Comparison of ENCODE assay signal across 21 mouse cellular contexts in genomic region chr8:126569638-126570037, GRCm38 (mm10). TPM values are rescaled to one million over a fixed set of nuclear protein-coding genes. Genes with fewer than 3 reads are reported as not detected.
A peak's percentile ranks its signal among the peaks of the same experiment; 100 is the strongest.
DNase-seq lines count a peak whose midpoint lies in the region; ATAC-seq lines count a peak whose summit lies in the region.
"Had no signal": no experiment of that assay in that cellular context is flagged by ENCODE, and none has a peak within 500 bp of the region (broad histone marks: within the 10 kb centered on the region; RNA-seq: fewer than 3 reads in every experiment).

No protein-coding gene starts in this region.

- H3K4me1 ChIP-seq in forebrain, embryonic 10.5 days = peaks cover 47% of the 10 kb centered on the region
- peaks cover 21% of the 10 kb centered on the region; the same call in 1 of the 2 replicates for H3K4me1 ChIP-seq in forebrain, embryonic 14.5 days (ENCODE audit: control insufficient read depth, insufficient read depth, low read length)
- H3K4me1 ChIP-seq in heart, embryonic 10.5 days = peaks cover 54% of the 10 kb centered on the region
- H3K4me1 ChIP-seq in midbrain, embryonic 10.5 days = peaks cover 49% of the 10 kb centered on the region
- H3K4me1 ChIP-seq in midbrain, embryonic 16.5 days (ENCODE audit: control insufficient read depth, insufficient read depth, low read length) = peaks cover 29% of the 10 kb centered on the region
- H3K4me1 ChIP-seq in neural tube, embryonic 13.5 days (replicated peaks) = peaks cover 50% of the 10 kb centered on the region
- H3K4me1 ChIP-seq in neural tube, embryonic 15.5 days = peaks cover 35% of the 10 kb centered on the region

- no peak for DNase-seq in forebrain, embryonic 10.5 days (ENCODE audit: extremely low spot score, low spot score)
- DNase-seq in forebrain, embryonic 14.5 days (ENCODE audit: low spot score) = no peak
- no peak for DNase-seq in heart, embryonic 10.5 days (ENCODE audit: low spot score)
- no peak for DNase-seq in heart, postnatal 14 days
- DNase-seq in midbrain, embryonic 10.5 days (ENCODE audit: low spot score) = no peak
- DNase-seq: adrenal gland, postnatal 25 days; B cell, adult 2 months; cerebellum, adult 2 months; gastrocnemius, postnatal 36 days; heart, adult 18-20 months; heart, postnatal 36 days had no signal

- H3K4me2 ChIP-seq in forebrain, embryonic 14.5 days (ENCODE audit: low read length) = no peak overlapping the region
- no peak overlapping the region for H3K4me2 ChIP-seq in midbrain, embryonic 16.5 days (ENCODE audit: low read length)
- no peak overlapping the region for H3K4me2 ChIP-seq in neural tube, embryonic 13.5 days
- no peak overlapping the region for H3K4me2 ChIP-seq in neural tube, embryonic 15.5 days
- H3K4me2 ChIP-seq: heart, embryonic 11.5 days; hindbrain, embryonic 14.5 days had no signal

- intact Hi-C loops in heart, postnatal 14 days (cut with DNase I) = loop anchor here (5.0 kb wide), 1 partner anchor 72 kb away; no protein-coding TSS in a partner anchor

- ATAC-seq in forebrain, embryonic 14.5 days = no peak
- ATAC-seq in midbrain, embryonic 16.5 days = no peak
- ATAC-seq in neural tube, embryonic 13.5 days (ENCODE audit: low read depth) = no peak
- ATAC-seq in neural tube, embryonic 15.5 days (ENCODE audit: low FRiP score) = no peak
- ATAC-seq: CD4-positive, CD25-positive, alpha-beta regulatory T cell, adult 4 months; forebrain, postnatal 0 days; intestine, embryonic 16.5 days had no signal

- H3K27ac ChIP-seq in forebrain, embryonic 10.5 days = peak overlapping the region; percentile 59
- H3K27ac ChIP-seq in forebrain, embryonic 14.5 days (ENCODE audit: low read depth, low read length) = no peak overlapping the region
- H3K27ac ChIP-seq in heart, embryonic 10.5 days = 0 out of 2 replicates have a peak overlapping the region, but pooled peaks have one; percentile 52
- H3K27ac ChIP-seq in midbrain, embryonic 10.5 days (replicated peaks) = peak overlapping the region; percentile 77
- no peak overlapping the region for H3K27ac ChIP-seq in midbrain, embryonic 16.5 days (ENCODE audit: low read length)
- peak overlapping the region; percentile 33; the same call in 1 of the 2 replicates for H3K27ac ChIP-seq in neural tube, embryonic 13.5 days (replicated peaks)
- no peak overlapping the region for H3K27ac ChIP-seq in neural tube, embryonic 15.5 days (replicated peaks)
- H3K27ac ChIP-seq: hindbrain, embryonic 14.5 days had no signal

- no peaks in the 10 kb centered on the region for H3K36me3 ChIP-seq in forebrain, embryonic 10.5 days (replicated peaks)
- no peaks in the 10 kb centered on the region for H3K36me3 ChIP-seq in forebrain, embryonic 14.5 days (ENCODE audit: control insufficient read depth, insufficient read depth, low read length)
- H3K36me3 ChIP-seq in heart, embryonic 10.5 days = no peaks in the 10 kb centered on the region
- no peaks in the 10 kb centered on the region for H3K36me3 ChIP-seq in midbrain, embryonic 10.5 days
- H3K36me3 ChIP-seq in midbrain, embryonic 16.5 days (ENCODE audit: control insufficient read depth, insufficient read depth, low read length) = no peaks in the 10 kb centered on the region
- no peaks in the 10 kb centered on the region for H3K36me3 ChIP-seq in neural tube, embryonic 13.5 days
- no peaks in the 10 kb centered on the region for H3K36me3 ChIP-seq in neural tube, embryonic 15.5 days
- H3K36me3 ChIP-seq: embryonic facial prominence, embryonic 10.5 days; G1E had no signal

- H3K9ac ChIP-seq in forebrain, embryonic 14.5 days (ENCODE audit: low read length) = no peak overlapping the region
- no peak overlapping the region for H3K9ac ChIP-seq in midbrain, embryonic 16.5 days (ENCODE audit: low read depth, low read length)
- no peak overlapping the region for H3K9ac ChIP-seq in neural tube, embryonic 13.5 days
- H3K9ac ChIP-seq in neural tube, embryonic 15.5 days (replicated peaks) = no peak overlapping the region
- H3K9ac ChIP-seq: forebrain, postnatal 0 days; hindbrain, embryonic 14.5 days had no signal

- 0 out of 2 replicates have a peak, but pooled peaks cover 2% of the 10 kb centered on the region for H3K27me3 ChIP-seq in forebrain, embryonic 10.5 days (ENCODE audit: poor library complexity, severe bottlenecking)
- H3K27me3 ChIP-seq in forebrain, embryonic 14.5 days (replicated peaks; ENCODE audit: control insufficient read depth, insufficient read depth, low read length) = no peaks in the 10 kb centered on the region
- H3K27me3 ChIP-seq in heart, embryonic 10.5 days (ENCODE audit: insufficient read depth, poor library complexity, severe bottlenecking) = no peaks in the 10 kb centered on the region
- 0 out of 2 replicates have a peak, but pooled peaks cover 5% of the 10 kb centered on the region for H3K27me3 ChIP-seq in midbrain, embryonic 10.5 days (ENCODE audit: low read depth, poor library complexity, severe bottlenecking)
- H3K27me3 ChIP-seq in midbrain, embryonic 16.5 days (ENCODE audit: control insufficient read depth, insufficient read depth, low read depth, low read length) = no peaks in the 10 kb centered on the region
- no peaks in the 10 kb centered on the region for H3K27me3 ChIP-seq in neural tube, embryonic 13.5 days
- H3K27me3 ChIP-seq in neural tube, embryonic 15.5 days (replicated peaks) = no peaks in the 10 kb centered on the region

- H3K4me3 ChIP-seq in forebrain, embryonic 10.5 days = no peak overlapping the region
- H3K4me3 ChIP-seq in forebrain, embryonic 14.5 days (ENCODE audit: low read depth, low read length) = no peak overlapping the region
- H3K4me3 ChIP-seq in heart, embryonic 10.5 days = no peak overlapping the region
- no peak overlapping the region for H3K4me3 ChIP-seq in midbrain, embryonic 10.5 days
- H3K4me3 ChIP-seq in midbrain, embryonic 16.5 days (ENCODE audit: low read depth, low read length) = no peak overlapping the region
- H3K4me3 ChIP-seq in neural tube, embryonic 13.5 days = no peak overlapping the region
- H3K4me3 ChIP-seq in neural tube, embryonic 15.5 days (replicated peaks) = no peak overlapping the region
- H3K4me3 ChIP-seq: embryonic facial prominence, embryonic 10.5 days had no signal

- WGBS in forebrain, embryonic 10.5 days = 97% methylated on average over 1 of the region's 1 CpGs
- WGBS in forebrain, embryonic 14.5 days = 43% methylated on average over 1 of the region's 1 CpGs
- 85% methylated on average over 1 of the region's 1 CpGs for WGBS in heart, embryonic 10.5 days
- WGBS in midbrain, embryonic 10.5 days = 70% methylated on average over 1 of the region's 1 CpGs
- 47% methylated on average over 1 of the region's 1 CpGs for WGBS in midbrain, embryonic 16.5 days
- WGBS in neural tube, embryonic 13.5 days = 32% methylated on average over 1 of the region's 1 CpGs
- WGBS in neural tube, embryonic 15.5 days = 23% methylated on average over 1 of the region's 1 CpGs

- no peaks in the 10 kb centered on the region for H3K9me3 ChIP-seq in forebrain, embryonic 10.5 days
- H3K9me3 ChIP-seq in forebrain, embryonic 14.5 days (replicated peaks; ENCODE audit: control insufficient read depth, low read length) = no peaks in the 10 kb centered on the region
- no peaks in the 10 kb centered on the region for H3K9me3 ChIP-seq in heart, embryonic 10.5 days
- no peaks in the 10 kb centered on the region for H3K9me3 ChIP-seq in midbrain, embryonic 10.5 days (replicated peaks)
- no peaks in the 10 kb centered on the region for H3K9me3 ChIP-seq in midbrain, embryonic 16.5 days (replicated peaks; ENCODE audit: control insufficient read depth, low read length, poor library complexity, severe bottlenecking)
- H3K9me3 ChIP-seq in neural tube, embryonic 13.5 days = no peaks in the 10 kb centered on the region
- no peaks in the 10 kb centered on the region for H3K9me3 ChIP-seq in neural tube, embryonic 15.5 days (replicated peaks)
- H3K9me3 ChIP-seq: embryonic facial prominence, embryonic 10.5 days; G1E had no signal

RNA-seq across cellular contexts. Expression of gene Irf2bp2, which starts 24.1 kb away (rescaled TPM):
- polyA plus RNA-seq in forebrain, embryonic 10.5 days (2016; fragmentation: Nextera tagmentation; extraction: Ambion mirVana) = 3.0 and 3.4 TPM in 2 replicates
- polyA plus RNA-seq in forebrain, embryonic 14.5 days (2014; fragmentation: Nextera tagmentation; extraction: Ambion mirVana) = 7.9 and 8.3 TPM in 2 replicates
- 4.6 and 6.5 TPM in 2 replicates for polyA plus RNA-seq in heart, embryonic 10.5 days (2016; fragmentation: Nextera tagmentation; extraction: Ambion mirVana)
- total RNA-seq in heart, postnatal 14 days (2021) = 100 to 1,000 TPM; 124 to 140 TPM
- 3.8 and 4.0 TPM in 2 replicates for polyA plus RNA-seq in midbrain, embryonic 10.5 days (2016; fragmentation: Nextera tagmentation; extraction: Ambion mirVana)
- polyA plus RNA-seq in midbrain, embryonic 16.5 days (2015; fragmentation: Nextera tagmentation; extraction: Ambion mirVana) = 9.6 and 9.9 TPM in 2 replicates
- 8.6 and 9.7 TPM in 2 replicates for polyA plus RNA-seq in neural tube, embryonic 13.5 days (2015; fragmentation: Nextera tagmentation; extraction: Ambion mirVana)
- 9.8 and 10.4 TPM in 2 replicates for polyA plus RNA-seq in neural tube, embryonic 15.5 days (2015; fragmentation: Nextera tagmentation; extraction: Ambion mirVana)

Comparison
In these comparisons a context has a peak if more than half of its experiments do, and no peak if none do; other contexts are left out.
1. H3K27ac ChIP-seq: peak in forebrain, embryonic 10.5 days (single experiment), heart, embryonic 10.5 days (single experiment), midbrain, embryonic 10.5 days (single experiment) and neural tube, embryonic 13.5 days (single experiment); none in forebrain, embryonic 14.5 days (single experiment), midbrain, embryonic 16.5 days (single experiment) and neural tube, embryonic 15.5 days (single experiment).